Mouse (Mus musculus): ENCODE results near the gene Eif3f. TPM values are rescaled to one million over a fixed set of nuclear protein-coding genes. Genes with fewer than 3 reads are reported as not detected.

The Eif3f gene
- polyA plus RNA-seq (2012; rRNA removed), result 91.9 and 95.0 TPM in 2 replicates

DNA sequence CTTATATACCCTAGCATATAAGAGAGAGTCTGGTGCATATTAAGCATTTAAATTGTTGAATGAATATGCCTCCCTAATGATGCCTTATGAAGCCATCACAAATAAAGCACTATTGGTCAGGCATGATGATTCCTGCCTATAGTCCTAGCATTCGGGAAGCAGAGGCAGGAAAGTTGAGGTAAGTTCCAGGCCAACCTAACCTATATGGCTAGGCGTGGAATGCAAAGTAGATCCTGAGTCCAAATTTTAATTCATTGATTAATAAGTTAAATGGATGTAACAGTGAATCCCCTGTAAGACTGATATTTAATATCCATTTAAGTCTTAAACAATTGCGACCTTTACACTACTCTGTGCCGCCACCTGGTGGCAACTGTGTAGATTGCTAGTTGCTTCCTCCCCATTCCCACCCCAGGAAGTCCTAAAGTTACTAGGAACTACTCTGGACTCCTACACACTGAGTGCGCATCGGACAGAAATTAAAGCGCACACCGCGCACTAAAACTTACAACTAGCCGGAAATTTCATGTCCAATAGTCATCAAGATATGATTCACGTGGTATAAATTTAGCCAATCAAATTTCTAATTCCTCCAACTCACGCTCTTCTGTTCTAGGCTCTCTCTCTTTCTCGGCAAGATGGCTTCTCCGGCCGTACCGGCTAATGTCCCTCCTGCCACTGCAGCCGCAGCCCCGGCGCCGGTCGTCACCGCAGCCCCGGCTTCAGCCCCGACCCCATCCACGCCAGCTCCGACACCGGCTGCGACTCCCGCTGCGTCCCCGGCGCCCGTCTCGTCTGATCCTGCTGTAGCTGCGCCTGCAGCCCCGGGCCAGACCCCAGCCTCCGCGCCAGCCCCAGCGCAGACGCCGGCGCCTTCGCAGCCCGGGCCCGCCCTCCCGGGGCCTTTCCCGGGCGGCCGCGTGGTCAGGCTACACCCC is at the start of gene Eif3f:
Gene Eif3f (plus strand): TSS at position 624 of the 938 bp plus-strand sequence.
- TF ChIP-seq CTCF (IDR thresholded peaks at IDR 0.05; ENCODE audit: extremely low read depth, insufficient read depth, low read length) (peak; percentile 88), POLR2A (IDR thresholded peaks at IDR 0.05; ENCODE audit: extremely low read depth, insufficient read depth, low read length) (peak; percentile 88)
- Histone ChIP-seq H3K4me1 (ENCODE audit: control insufficient read depth, insufficient read depth, low read length) (peaks cover 5% of the 10 kb centered on the region), H3K4me3 (ENCODE audit: insufficient read depth, low read length) (peak within 1 kb of the TSS; percentile 91)

GRCm38 (mm10) chr7:108884906-108885305 is 49.3 kb upstream of the Eif3f start, which contains the start of gene Olfr518:
Olfr518 (minus strand) TSS chr7:108885006.
- Histone ChIP-seq H3K4me3 (ENCODE audit: insufficient read depth, low read length) (no peak within 1 kb of the TSS), H3K27ac (ENCODE audit: insufficient read depth, low read length) (no peak within 1 kb of the TSS), H3K4me1 (ENCODE audit: control insufficient read depth, insufficient read depth, low read length) (no peaks in the 10 kb centered on the region)
- TF ChIP-seq CTCF (IDR thresholded peaks at IDR 0.05; ENCODE audit: extremely low read depth, insufficient read depth, low read length) (no peak), POLR2A (IDR thresholded peaks at IDR 0.05; ENCODE audit: extremely low read depth, insufficient read depth, low read length) (no peak)

More for the DNA sequence above, at the start of gene Eif3f:
- H3K27ac ChIP-seq (ENCODE audit: insufficient read depth, low read length), result 0 out of 2 replicates have a peak within 1 kb of the TSS, but pooled peaks have one; percentile 42

- Histone ChIP-seq H3K27ac (ENCODE audit: insufficient read depth, low read length) (no peak within 1 kb of the TSS), H3K4me1 (ENCODE audit: control insufficient read depth, insufficient read depth, low read length) (no peaks in the 10 kb centered on the region), H3K4me3 (ENCODE audit: insufficient read depth, low read length) (no peak within 1 kb of the TSS)
- TF ChIP-seq CTCF (IDR thresholded peaks at IDR 0.05; ENCODE audit: extremely low read depth, insufficient read depth, low read length) (no peak), POLR2A (IDR thresholded peaks at IDR 0.05; ENCODE audit: extremely low read depth, insufficient read depth, low read length) (no peak)
Measured at GRCm38 (mm10) chr7:108894320-108894719, 39.9 kb upstream of the Eif3f start, which contains the start of gene Olfr519. Olfr519 (minus strand) TSS chr7:108894420.

GRCm38 (mm10) chr7:108903969-108904368 is 30.2 kb upstream of the Eif3f start:
- Histone ChIP-seq H3K4me1 (ENCODE audit: control insufficient read depth, insufficient read depth, low read length) (no peaks in the 10 kb centered on the region), H3K27ac (ENCODE audit: insufficient read depth, low read length) (no peak overlapping the region), H3K4me3 (ENCODE audit: insufficient read depth, low read length) (no peak overlapping the region)
- TF ChIP-seq POLR2A (IDR thresholded peaks at IDR 0.05; ENCODE audit: extremely low read depth, insufficient read depth, low read length) (no peak), CTCF (IDR thresholded peaks at IDR 0.05; ENCODE audit: extremely low read depth, insufficient read depth, low read length) (no peak)

DNA sequence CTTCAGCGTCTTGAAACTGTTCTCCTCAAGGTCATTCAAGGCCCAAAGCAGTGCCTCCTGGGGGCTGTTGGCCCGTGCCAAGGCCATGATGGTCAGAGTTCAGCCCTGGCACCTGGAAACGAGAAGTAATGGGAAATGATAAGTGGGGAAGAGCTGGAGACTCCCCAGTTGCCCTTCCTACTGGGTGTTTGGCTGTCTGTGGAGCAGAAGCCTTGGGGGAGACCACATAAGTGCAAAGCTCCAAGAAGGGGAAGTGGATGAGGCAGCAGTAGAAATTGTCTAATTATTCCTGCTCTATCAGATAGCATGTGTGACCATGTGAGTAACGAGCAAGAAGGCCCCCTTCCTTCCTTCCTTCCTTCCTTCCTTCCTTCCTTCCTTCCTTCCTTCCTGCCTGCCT is 7.2 kb upstream of the Eif3f start:
- TF ChIP-seq CTCF (IDR thresholded peaks at IDR 0.05; ENCODE audit: extremely low read depth, insufficient read depth, low read length), result no peak
- TF ChIP-seq POLR2A (IDR thresholded peaks at IDR 0.05; ENCODE audit: extremely low read depth, insufficient read depth, low read length), result no peak
- Histone ChIP-seq H3K4me1 (ENCODE audit: control insufficient read depth, insufficient read depth, low read length) (no peaks in the 10 kb centered on the region), H3K27ac (ENCODE audit: insufficient read depth, low read length) (no peak overlapping the region), H3K4me3 (ENCODE audit: insufficient read depth, low read length) (no peak overlapping the region)

- Histone ChIP-seq H3K27ac (ENCODE audit: insufficient read depth, low read length) (no peak overlapping the region), H3K4me3 (ENCODE audit: insufficient read depth, low read length) (no peak overlapping the region), H3K4me1 (ENCODE audit: control insufficient read depth, insufficient read depth, low read length) (no peaks in the 10 kb centered on the region)
- TF ChIP-seq CTCF (IDR thresholded peaks at IDR 0.05; ENCODE audit: extremely low read depth, insufficient read depth, low read length), result no peak
- no peak for TF ChIP-seq POLR2A (IDR thresholded peaks at IDR 0.05; ENCODE audit: extremely low read depth, insufficient read depth, low read length)
Measured at GRCm38 (mm10) chr7:108928280-108929188, 5.7 kb upstream of the Eif3f start.

DNA sequence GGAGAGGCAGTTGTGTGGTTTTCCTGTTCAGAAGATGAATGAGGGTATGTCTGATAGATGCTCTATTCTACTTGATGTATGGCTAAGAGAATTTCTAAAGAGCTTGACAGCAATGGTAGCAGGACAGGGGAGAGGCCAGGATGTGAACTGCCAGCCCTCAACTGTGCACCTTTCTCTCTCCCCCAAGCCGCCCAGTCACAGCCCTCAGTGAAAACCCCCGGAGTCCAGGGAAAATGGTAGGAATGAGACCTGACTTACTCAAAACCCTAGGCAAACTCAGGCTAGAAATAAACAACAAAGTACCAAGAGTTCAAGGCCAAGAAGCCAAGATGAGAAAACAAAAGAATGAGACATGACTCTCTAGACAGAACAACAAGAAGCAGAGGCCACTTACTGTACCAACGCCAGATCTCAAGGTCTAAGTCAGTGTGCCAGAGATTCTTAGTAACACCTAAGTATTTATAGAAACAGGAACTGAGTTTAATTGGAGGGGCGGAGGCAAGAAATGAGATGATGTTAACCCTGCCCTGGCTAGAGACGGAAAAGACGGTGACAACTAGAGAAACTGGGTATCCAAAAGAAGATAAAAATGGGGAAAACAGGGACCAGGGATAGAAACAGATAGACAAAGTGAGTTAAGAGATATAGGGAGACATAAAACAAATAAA is 4.4 kb upstream of the Eif3f start, which contains the start of gene Nlrp10:
Gene Nlrp10 (minus strand): TSS at position 453 of the 668 bp plus-strand sequence.
- H3K4me3 ChIP-seq (ENCODE audit: insufficient read depth, low read length), result no peak within 1 kb of the TSS
- no peaks in the 10 kb centered on the region for H3K4me1 ChIP-seq (ENCODE audit: control insufficient read depth, insufficient read depth, low read length)
- no peak within 1 kb of the TSS for H3K27ac ChIP-seq (ENCODE audit: insufficient read depth, low read length)
- TF ChIP-seq CTCF (IDR thresholded peaks at IDR 0.05; ENCODE audit: extremely low read depth, insufficient read depth, low read length), result no peak
- TF ChIP-seq POLR2A (IDR thresholded peaks at IDR 0.05; ENCODE audit: extremely low read depth, insufficient read depth, low read length), result no peak

- peak overlapping the region; percentile 91 for H3K4me3 ChIP-seq (ENCODE audit: insufficient read depth, low read length)
- TF ChIP-seq CTCF (IDR thresholded peaks at IDR 0.05; ENCODE audit: extremely low read depth, insufficient read depth, low read length), result no peak
- TF ChIP-seq POLR2A (IDR thresholded peaks at IDR 0.05; ENCODE audit: extremely low read depth, insufficient read depth, low read length), result no peak
- 0 out of 2 replicates have a peak overlapping the region, but pooled peaks have one; percentile 42 for H3K27ac ChIP-seq (ENCODE audit: insufficient read depth, low read length)
- H3K4me1 ChIP-seq (ENCODE audit: control insufficient read depth, insufficient read depth, low read length), result peaks cover 5% of the 10 kb centered on the region
Measured at GRCm38 (mm10) chr7:108934836-108935235, 619 bp downstream of the Eif3f start.
